Mouse (Mus musculus) embryonic facial prominence, embryonic 14.5 days (tissue): ENCODE data around the gene Zfhx3. TPM values are rescaled to one million over a fixed set of nuclear protein-coding genes. Genes with fewer than 3 reads are reported as not detected.

Experiments
- ATAC-seq: fragments of 200-750 bp; cut with Nextera tagmentation; 2 replicates; pipeline ENCODE4 v1.8.0; 2017; ENCODE audit warnings: low read depth, moderate number of reproducible peaks, moderate TSS enrichment
- DNase-seq: peaks from one replicate; pipeline ENCODE4 v3.0.0-alpha.2; 2015; ENCODE audit warnings: low spot score
- H3K27ac ChIP-seq: fragments of 300-500 bp; sonication (generic); replicated peaks from 2 replicates; pipeline ENCODE4 v1.5.1; 2014; ENCODE audit warnings: low read depth, mild to moderate bottlenecking, low read length, moderate library complexity
- H3K27me3 ChIP-seq: fragments of 300-500 bp; sonication (generic); replicated peaks from 2 replicates; pipeline ENCODE4 v1.6.1; 2014; ENCODE audit warnings: low read length; ENCODE audit not compliant: control insufficient read depth, insufficient read depth
- H3K36me3 ChIP-seq: fragments of 300-500 bp; sonication (generic); 2 replicates; pipeline ENCODE4 v1.6.1; 2014; ENCODE audit warnings: low read length, mixed read lengths; ENCODE audit not compliant: control insufficient read depth, insufficient read depth
- H3K4me1 ChIP-seq: fragments of 300-500 bp; sonication (generic); 2 replicates; pipeline ENCODE4 v1.6.1; 2014; ENCODE audit warnings: antibody characterized with exemption, low read length; ENCODE audit not compliant: control insufficient read depth, insufficient read depth
- H3K4me2 ChIP-seq: fragments of 300-500 bp; sonication (generic); 2 replicates; pipeline ENCODE4 v1.6.1; 2014; ENCODE audit warnings: low read depth, mild to moderate bottlenecking, low read length, moderate library complexity, mixed read lengths
- H3K4me3 ChIP-seq: fragments of 300-500 bp; sonication (generic); 2 replicates; pipeline ENCODE4 v1.5.1; 2014; ENCODE audit warnings: low read depth, mild to moderate bottlenecking, low read length
- H3K9ac ChIP-seq: fragments of 300-500 bp; sonication (generic); 2 replicates; pipeline ENCODE4 v1.6.1; 2014; ENCODE audit warnings: low read depth, mild to moderate bottlenecking, low read length, moderate library complexity, mixed read lengths
- H3K9me3 ChIP-seq: fragments of 300-500 bp; sonication (generic); 2 replicates; pipeline ENCODE4 v1.6.1; 2016; ENCODE audit warnings: low read length; ENCODE audit not compliant: control insufficient read depth
- WGBS: fragments of 180-500 bp; shearing (Covaris S2); extraction: QIAGEN DNeasy Blood & Tissue Kit; methylation state at CpG from one replicate; pipeline ENCODE4 v1.1.7; 2014; 5-methylcytosine and 5-hydroxymethylcytosine counted together
- polyA plus RNA-seq: library from polyadenylated mRNA; unstranded; fragments of >200 nt; fragmentation: Nextera tagmentation; extraction: Ambion mirVana; gene quantifications from 2 replicates; pipeline ENCODE4 v1.2.1, GENCODE M21; 2014

The Zfhx3 gene
- polyA plus RNA-seq, 1 experiment from 2014 or later, result 14.2 TPM

GRCm38 (mm10) chr8:108904288-108904971 lies 962.0 kb downstream of the Zfhx3 start:
- H3K4me3 ChIP-seq, result no peak overlapping the region
- H3K36me3 ChIP-seq, result no peaks in the 10 kb centered on the region
- H3K4me1 ChIP-seq, result peaks cover 29% of the 10 kb centered on the region
- no peaks in the 10 kb centered on the region for H3K9me3 ChIP-seq
- no peak for DNase-seq
- H3K27ac ChIP-seq, result no peak overlapping the region; the same call in 1 of the 2 replicates
- no peak for ATAC-seq
- no peak overlapping the region for H3K4me2 ChIP-seq
- no peak overlapping the region for H3K9ac ChIP-seq
- H3K27me3 ChIP-seq, result no peaks in the 10 kb centered on the region
- WGBS, result 53% methylated on average over 11 of the region's 11 CpGs

- no peak overlapping the region for H3K27ac ChIP-seq
- peaks cover 23% of the 10 kb centered on the region for H3K4me1 ChIP-seq
- ATAC-seq (no peak), DNase-seq (no peak)
- no peak overlapping the region for H3K9ac ChIP-seq
- H3K27me3 ChIP-seq, result no peaks in the 10 kb centered on the region
- WGBS, result 77% methylated on average over 9 of the region's 9 CpGs
- no peak overlapping the region for H3K4me2 ChIP-seq
- no peaks in the 10 kb centered on the region for H3K36me3 ChIP-seq
- no peaks in the 10 kb centered on the region for H3K9me3 ChIP-seq
- H3K4me3 ChIP-seq, result no peak overlapping the region
Observed at GRCm38 (mm10) chr8:108908066-108908465, 965.6 kb downstream of the Zfhx3 start.

- Histone ChIP-seq H3K27me3 (no peaks in the 10 kb centered on the region), H3K4me2 (no peak overlapping the region), H3K9me3 (no peaks in the 10 kb centered on the region), H3K4me3 (no peak overlapping the region), H3K27ac (no peak overlapping the region), H3K4me1 (peaks cover 20% of the 10 kb centered on the region), H3K9ac (no peak overlapping the region), H3K36me3 (no peaks in the 10 kb centered on the region)
- no peak for ATAC-seq
- DNase-seq, result no peak
- WGBS, result 66% methylated on average over 16 of the region's 16 CpGs
Observed at GRCm38 (mm10) chr8:108908540-108908939, 966.1 kb downstream of the Zfhx3 start.

GRCm38 (mm10) chr8:108909035-108909434 lies 966.6 kb downstream of the Zfhx3 start:
- H3K9ac ChIP-seq, result no peak overlapping the region
- H3K36me3 ChIP-seq, result no peaks in the 10 kb centered on the region
- H3K4me2 ChIP-seq, result no peak overlapping the region
- H3K27me3 ChIP-seq, result no peaks in the 10 kb centered on the region
- no peak for ATAC-seq
- 52% methylated on average over 9 of the region's 9 CpGs for WGBS
- H3K27ac ChIP-seq, result no peak overlapping the region
- no peaks in the 10 kb centered on the region for H3K9me3 ChIP-seq
- no peak overlapping the region for H3K4me3 ChIP-seq
- H3K4me1 ChIP-seq, result peaks cover 15% of the 10 kb centered on the region
- DNase-seq, result no peak

DNA sequence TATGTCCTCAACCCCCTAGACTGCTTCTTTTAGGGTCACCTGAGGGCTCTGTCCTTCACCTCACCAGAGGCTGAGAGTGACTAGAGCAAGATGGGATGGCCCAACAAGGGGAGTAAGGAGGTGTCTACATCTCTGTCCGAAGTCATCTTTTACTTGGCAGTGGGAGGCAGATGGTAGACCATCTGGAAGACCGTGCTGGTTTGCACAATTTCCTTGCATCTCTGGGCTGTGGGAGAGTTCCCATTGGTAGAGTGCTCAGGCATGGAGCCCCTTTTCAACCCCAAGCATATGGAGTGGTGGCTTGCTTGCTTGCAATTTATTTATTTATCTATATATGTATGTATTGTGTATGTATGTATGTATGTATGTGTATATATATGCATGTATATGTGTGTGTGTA lies 967.0 kb downstream of the Zfhx3 start:
- no peak overlapping the region for H3K9ac ChIP-seq
- ATAC-seq (no peak), DNase-seq (no peak)
- H3K4me2 ChIP-seq, result no peak overlapping the region
- WGBS, result 73% methylated on average over 2 of the region's 2 CpGs
- no peaks in the 10 kb centered on the region for H3K9me3 ChIP-seq
- H3K27ac ChIP-seq, result no peak overlapping the region
- peaks cover 11% of the 10 kb centered on the region for H3K4me1 ChIP-seq
- H3K36me3 ChIP-seq, result no peaks in the 10 kb centered on the region
- no peak overlapping the region for H3K4me3 ChIP-seq
- no peaks in the 10 kb centered on the region for H3K27me3 ChIP-seq

- H3K36me3 ChIP-seq, result no peaks in the 10 kb centered on the region
- H3K27ac ChIP-seq, result no peak overlapping the region
- WGBS, result 80% methylated on average over 12 of the region's 12 CpGs
- H3K9me3 ChIP-seq, result no peaks in the 10 kb centered on the region
- no peak overlapping the region for H3K4me3 ChIP-seq
- DNase-seq (no peak), ATAC-seq (no peak)
- H3K4me2 ChIP-seq, result 0 out of 2 replicates have a peak overlapping the region, but pooled peaks have one; percentile 20
- H3K9ac ChIP-seq, result no peak overlapping the region
- H3K27me3 ChIP-seq, result no peaks in the 10 kb centered on the region
- peaks cover 11% of the 10 kb centered on the region for H3K4me1 ChIP-seq
Observed at GRCm38 (mm10) chr8:108910843-108911242, 968.4 kb downstream of the Zfhx3 start.

DNA sequence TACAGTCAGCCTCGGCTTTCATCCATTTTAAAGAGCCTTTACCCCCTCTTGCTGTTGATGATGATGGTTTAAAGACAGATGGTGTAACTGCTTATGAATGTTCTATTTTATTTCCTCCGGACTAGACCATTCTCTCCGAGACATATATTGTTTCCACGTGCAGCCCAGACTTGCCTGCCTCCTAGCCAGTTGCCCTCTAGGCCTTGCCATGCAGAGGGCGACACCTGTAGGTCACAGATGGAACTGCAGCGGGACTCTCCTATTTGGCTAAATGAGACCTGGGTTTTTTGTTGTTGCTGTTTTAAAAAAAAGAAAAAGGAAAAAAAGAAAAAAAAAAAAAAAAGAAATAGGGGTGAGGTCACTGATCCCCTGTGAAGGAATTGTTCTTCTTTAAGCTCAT lies 969.1 kb downstream of the Zfhx3 start:
- Histone ChIP-seq H3K4me2 (0 out of 2 replicates have a peak overlapping the region, but pooled peaks have one; percentile 20), H3K4me1 (peaks cover 11% of the 10 kb centered on the region)
- peak; percentile 64; the same call in 1 of the 2 replicates for ATAC-seq

DNA sequence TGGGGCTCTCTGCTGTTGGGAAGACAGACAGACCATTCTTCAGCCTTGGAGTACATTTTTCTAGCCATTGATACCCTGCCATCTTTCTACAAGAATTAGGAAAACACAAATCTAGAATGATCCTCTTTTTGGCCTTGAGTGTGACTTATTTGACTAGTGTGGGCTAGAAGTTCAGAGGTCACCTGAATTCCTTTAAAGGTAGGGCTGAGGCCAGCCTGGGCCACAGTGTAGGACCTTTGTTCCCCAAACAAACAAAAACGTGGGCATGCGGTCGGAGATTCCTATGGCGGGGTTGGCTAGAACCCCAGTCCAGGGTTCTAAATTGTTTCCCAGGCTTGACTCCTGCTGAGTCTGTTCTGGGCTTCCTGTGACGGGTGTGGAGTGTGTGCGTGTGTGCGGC lies 970.6 kb downstream of the Zfhx3 start:
- H3K9me3 ChIP-seq, result no peaks in the 10 kb centered on the region
- H3K27ac ChIP-seq, result no peak overlapping the region
- no peak overlapping the region for H3K4me2 ChIP-seq
- no peak overlapping the region for H3K4me3 ChIP-seq
- ATAC-seq, result no peak
- no peak for DNase-seq
- H3K9ac ChIP-seq, result no peak overlapping the region
- H3K36me3 ChIP-seq, result 0 out of 2 replicates have a peak, but pooled peaks cover 11% of the 10 kb centered on the region
- H3K4me1 ChIP-seq, result peaks cover 11% of the 10 kb centered on the region
- H3K27me3 ChIP-seq, result no peaks in the 10 kb centered on the region
- 87% methylated on average over 7 of the region's 7 CpGs for WGBS

More for the DNA sequence above, 969.1 kb downstream of the Zfhx3 start:
- DNase-seq, result peak; percentile 91
- Histone ChIP-seq H3K9ac (no peak overlapping the region), H3K27ac (no peak overlapping the region), H3K4me3 (no peak overlapping the region), H3K9me3 (no peaks in the 10 kb centered on the region), H3K36me3 (0 out of 2 replicates have a peak, but pooled peaks cover 2% of the 10 kb centered on the region), H3K27me3 (no peaks in the 10 kb centered on the region)
- 3% methylated on average over 6 of the region's 6 CpGs for WGBS

GRCm38 (mm10) chr8:108915425-108915824 lies 973.0 kb downstream of the Zfhx3 start:
- no peak; the same call in 1 of the 2 replicates for ATAC-seq
- Histone ChIP-seq H3K9me3 (no peaks in the 10 kb centered on the region), H3K4me1 (peaks cover 11% of the 10 kb centered on the region), H3K27me3 (no peaks in the 10 kb centered on the region), H3K4me2 (no peak overlapping the region), H3K36me3 (0 out of 2 replicates have a peak, but pooled peaks cover 11% of the 10 kb centered on the region), H3K9ac (no peak overlapping the region), H3K27ac (peak overlapping the region; percentile 46), H3K4me3 (no peak overlapping the region)
- no peak for DNase-seq
- WGBS, result 55% methylated on average over 6 of the region's 6 CpGs
